Mouse (Mus musculus) midbrain, embryonic 15.5 days (tissue): Measurements from ENCODE around the gene Robo2. TPM values are rescaled to one million over a fixed set of nuclear protein-coding genes. Genes with fewer than 3 reads are reported as not detected.

Experiments
- ATAC-seq: fragments of 200-750 bp; cut with Nextera tagmentation; replicated peaks from 2 replicates; pipeline ENCODE4 v1.8.0; 2017; ENCODE audit warnings: moderate TSS enrichment
- H3K27ac ChIP-seq: fragments of 300-500 bp; sonication (generic); 2 replicates; pipeline ENCODE4 v1.5.1; 2015; ENCODE audit warnings: mild to moderate bottlenecking, inconsistent platforms
- H3K27me3 ChIP-seq: fragments of 300-500 bp; sonication (generic); replicated peaks from 2 replicates; pipeline ENCODE4 v1.6.1; 2015; ENCODE audit warnings: inconsistent platforms
- H3K36me3 ChIP-seq: fragments of 300-500 bp; sonication (generic); replicated peaks from 2 replicates; pipeline ENCODE4 v1.6.1; 2015; ENCODE audit warnings: inconsistent platforms
- H3K4me1 ChIP-seq: fragments of 300-500 bp; sonication (generic); 2 replicates; pipeline ENCODE4 v1.6.1; 2015; ENCODE audit warnings: inconsistent platforms
- H3K4me2 ChIP-seq: fragments of 300-500 bp; sonication (generic); 2 replicates; pipeline ENCODE4 v1.6.1; 2015; ENCODE audit warnings: inconsistent platforms, mild to moderate bottlenecking, moderate library complexity
- H3K4me3 ChIP-seq: fragments of 300-500 bp; sonication (generic); 2 replicates; pipeline ENCODE4 v1.5.1; 2015; ENCODE audit warnings: mild to moderate bottlenecking, inconsistent platforms
- H3K9ac ChIP-seq: fragments of 300-500 bp; sonication (generic); 2 replicates; pipeline ENCODE4 v1.6.1; 2015; ENCODE audit warnings: mild to moderate bottlenecking, inconsistent platforms
- H3K9me3 ChIP-seq: fragments of 300-500 bp; sonication (generic); 2 replicates; pipeline ENCODE4 v1.6.1; 2016; ENCODE audit warnings: inconsistent platforms
- WGBS: fragments of 180-500 bp; shearing (Covaris S2); methylation state at CpG from one replicate; pipeline ENCODE4 v1.1.7; 2015; ENCODE audit warnings: mixed read lengths; 5-methylcytosine and 5-hydroxymethylcytosine counted together
- polyA plus RNA-seq: library from polyadenylated mRNA; unstranded; fragments of >200 nt; fragmentation: Nextera tagmentation; extraction: Ambion mirVana; gene quantifications from 2 replicates; pipeline ENCODE4 v1.2.1, GENCODE M21; 2015

Robo2 gene
- polyA plus RNA-seq, 1 experiment from 2014 or later: 91.6 TPM

GRCm38 (mm10) chr16:73957675-73958523 lies 453.7 kb downstream of the Robo2 start:
- Histone ChIP-seq H3K36me3 (no peaks in the 10 kb centered on the region), H3K4me2 (no peak overlapping the region), H3K9ac (no peak overlapping the region), H3K4me3 (no peak overlapping the region), H3K27ac (no peak overlapping the region), H3K9me3 (no peaks in the 10 kb centered on the region), H3K4me1 (no peaks in the 10 kb centered on the region), H3K27me3 (no peaks in the 10 kb centered on the region)
- ATAC-seq: no peak
- WGBS: 43% methylated on average over 3 of the region's 3 CpGs

- H3K4me1 ChIP-seq: no peaks in the 10 kb centered on the region
- WGBS: 70% methylated on average over 6 of the region's 6 CpGs
- H3K9ac ChIP-seq: no peak overlapping the region
Measured at GRCm38 (mm10) chr16:73946171-73946570, 465.5 kb downstream of the Robo2 start.

GRCm38 (mm10) chr16:73940211-73940541 lies 471.4 kb downstream of the Robo2 start:
- no peak overlapping the region for H3K9ac ChIP-seq
- no peak for ATAC-seq
- no peaks in the 10 kb centered on the region for H3K27me3 ChIP-seq
- H3K27ac ChIP-seq: no peak overlapping the region
- no peaks in the 10 kb centered on the region for H3K9me3 ChIP-seq
- no peaks in the 10 kb centered on the region for H3K36me3 ChIP-seq
- H3K4me3 ChIP-seq: no peak overlapping the region
- H3K4me2 ChIP-seq: no peak overlapping the region
- WGBS: 78% methylated on average over 1 of the region's 1 CpGs
- no peaks in the 10 kb centered on the region for H3K4me1 ChIP-seq

More at GRCm38 (mm10) chr16:73946171-73946570, 465.5 kb downstream of the Robo2 start:
- no peak overlapping the region for H3K27ac ChIP-seq
- H3K9me3 ChIP-seq: no peaks in the 10 kb centered on the region
- H3K27me3 ChIP-seq: no peaks in the 10 kb centered on the region
- no peak overlapping the region for H3K4me3 ChIP-seq
- H3K36me3 ChIP-seq: no peaks in the 10 kb centered on the region
- H3K4me2 ChIP-seq: no peak overlapping the region
- no peak for ATAC-seq

- Histone ChIP-seq H3K9me3 (no peaks in the 10 kb centered on the region), H3K9ac (no peak overlapping the region), H3K36me3 (no peaks in the 10 kb centered on the region), H3K4me2 (no peak overlapping the region), H3K4me3 (no peak overlapping the region), H3K27ac (no peak overlapping the region), H3K4me1 (no peaks in the 10 kb centered on the region), H3K27me3 (no peaks in the 10 kb centered on the region)
- ATAC-seq: no peak
- WGBS: 72% methylated on average over 5 of the region's 5 CpGs
Measured at GRCm38 (mm10) chr16:73939423-73940210, 472.0 kb downstream of the Robo2 start.

- no peak overlapping the region for H3K27ac ChIP-seq
- no peak for ATAC-seq
- no peaks in the 10 kb centered on the region for H3K4me1 ChIP-seq
- no peak overlapping the region for H3K9ac ChIP-seq
- no peaks in the 10 kb centered on the region for H3K27me3 ChIP-seq
- H3K4me3 ChIP-seq: no peak overlapping the region
- H3K9me3 ChIP-seq: no peaks in the 10 kb centered on the region
- H3K36me3 ChIP-seq: no peaks in the 10 kb centered on the region
- no peak overlapping the region for H3K4me2 ChIP-seq
- 95% methylated on average over 4 of the region's 4 CpGs for WGBS
Measured at GRCm38 (mm10) chr16:73930323-73930722, 481.3 kb downstream of the Robo2 start.

DNA sequence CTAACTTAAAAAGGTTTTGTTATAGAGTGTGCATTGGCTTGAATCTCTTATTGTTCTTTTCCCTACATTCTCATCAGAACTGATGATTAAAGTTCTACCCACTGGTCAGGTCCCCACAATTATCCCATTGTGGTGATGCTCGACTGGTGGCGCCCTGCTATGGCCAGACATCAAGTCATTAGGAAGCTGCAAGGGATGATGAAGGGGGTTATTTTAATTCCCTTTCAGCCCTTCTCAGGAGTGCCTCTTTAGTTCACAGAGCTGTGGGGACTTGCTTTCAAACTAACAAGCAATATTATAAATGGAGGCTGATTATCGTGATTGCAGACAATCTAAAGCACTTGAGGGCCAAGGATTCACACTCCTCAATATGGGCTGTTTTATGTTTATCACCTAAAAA lies 484.1 kb downstream of the Robo2 start:
- H3K9ac ChIP-seq: no peak overlapping the region
- no peaks in the 10 kb centered on the region for H3K9me3 ChIP-seq
- H3K4me1 ChIP-seq: no peaks in the 10 kb centered on the region
- 36% methylated on average over 3 of the region's 3 CpGs for WGBS
- no peak overlapping the region for H3K4me2 ChIP-seq
- no peaks in the 10 kb centered on the region for H3K36me3 ChIP-seq
- ATAC-seq: no peak
- H3K4me3 ChIP-seq: no peak overlapping the region
- H3K27me3 ChIP-seq: no peaks in the 10 kb centered on the region
- H3K27ac ChIP-seq: no peak overlapping the region

GRCm38 (mm10) chr16:73915425-73915824 lies 496.2 kb downstream of the Robo2 start:
- 84% methylated on average over 4 of the region's 4 CpGs for WGBS
- Histone ChIP-seq H3K27ac (no peak overlapping the region), H3K4me3 (no peak overlapping the region), H3K9ac (no peak overlapping the region), H3K27me3 (no peaks in the 10 kb centered on the region), H3K36me3 (no peaks in the 10 kb centered on the region), H3K4me2 (no peak overlapping the region), H3K9me3 (no peaks in the 10 kb centered on the region), H3K4me1 (no peaks in the 10 kb centered on the region)
- no peak for ATAC-seq

DNA sequence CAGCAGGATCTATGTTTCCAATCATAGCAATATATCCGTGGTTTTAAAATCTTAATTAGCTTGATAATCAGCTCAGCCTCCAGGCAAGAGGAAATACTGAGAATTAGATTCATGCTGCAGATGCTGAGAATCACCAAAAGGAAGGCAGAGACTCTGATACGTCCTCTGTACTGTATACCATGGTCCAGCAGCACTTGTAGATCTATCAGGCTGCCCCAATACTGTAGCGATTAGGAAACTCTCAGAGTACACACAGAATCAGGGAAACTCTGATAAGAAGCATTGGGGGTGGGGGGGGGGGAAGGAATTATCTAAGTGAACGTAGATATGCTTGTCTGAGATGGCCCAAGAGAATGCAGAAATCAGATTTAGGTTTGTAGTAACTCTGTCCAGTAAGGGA lies 496.7 kb downstream of the Robo2 start:
- Histone ChIP-seq H3K27ac (no peak overlapping the region), H3K27me3 (no peaks in the 10 kb centered on the region), H3K4me2 (no peak overlapping the region), H3K9me3 (no peaks in the 10 kb centered on the region), H3K4me1 (no peaks in the 10 kb centered on the region), H3K36me3 (no peaks in the 10 kb centered on the region), H3K9ac (no peak overlapping the region), H3K4me3 (no peak overlapping the region)
- ATAC-seq: no peak
- WGBS: 66% methylated on average over 4 of the region's 4 CpGs

- 89% methylated on average over 11 of the region's 11 CpGs for whole genome bisulfite sequencing
- no peaks in the 10 kb centered on the region for H3K27me3 ChIP-seq
- ATAC-seq: no peak
Measured at GRCm38 (mm10) chr16:73908504-73908903, 503.1 kb downstream of the Robo2 start.

DNA sequence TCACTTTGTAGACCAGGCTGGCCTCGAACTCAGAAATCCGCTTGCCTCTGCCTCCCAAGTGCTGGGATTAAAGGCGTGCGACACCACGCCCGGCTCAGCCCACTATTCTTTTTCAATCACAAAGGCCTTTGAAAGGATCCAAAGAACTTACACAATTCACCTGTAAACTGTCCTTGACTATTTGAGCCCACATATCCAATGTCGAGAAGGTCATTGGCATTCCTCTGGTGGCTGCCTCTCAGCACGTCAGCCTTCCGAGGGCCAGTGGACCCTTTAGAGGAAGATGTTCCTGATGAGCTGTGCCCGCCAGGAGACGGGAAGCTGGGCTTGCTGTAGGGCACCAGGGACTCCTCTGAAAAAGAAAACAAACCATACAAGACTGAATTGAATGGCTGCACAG lies 514.8 kb downstream of the Robo2 start:
- Histone ChIP-seq H3K9ac (no peak overlapping the region), H3K27me3 (no peaks in the 10 kb centered on the region), H3K27ac (no peak overlapping the region), H3K9me3 (no peaks in the 10 kb centered on the region), H3K36me3 (no peaks in the 10 kb centered on the region), H3K4me3 (no peak overlapping the region), H3K4me2 (no peak overlapping the region), H3K4me1 (no peaks in the 10 kb centered on the region)
- no peak for ATAC-seq
- WGBS: 91% methylated on average over 11 of the region's 11 CpGs

More at GRCm38 (mm10) chr16:73908504-73908903, 503.1 kb downstream of the Robo2 start:
- Histone ChIP-seq H3K9me3 (no peaks in the 10 kb centered on the region), H3K4me1 (no peaks in the 10 kb centered on the region), H3K27ac (no peak overlapping the region), H3K4me2 (no peak overlapping the region), H3K9ac (no peak overlapping the region), H3K36me3 (no peaks in the 10 kb centered on the region), H3K4me3 (no peak overlapping the region)

- no peaks in the 10 kb centered on the region for H3K27me3 ChIP-seq
- WGBS: 45% methylated on average over 1 of the region's 1 CpGs
- H3K4me2 ChIP-seq: no peak overlapping the region
- H3K9ac ChIP-seq: no peak overlapping the region
- no peaks in the 10 kb centered on the region for H3K36me3 ChIP-seq
- no peak overlapping the region for H3K27ac ChIP-seq
- no peaks in the 10 kb centered on the region for H3K4me1 ChIP-seq
- no peak for ATAC-seq
- H3K4me3 ChIP-seq: no peak overlapping the region
- H3K9me3 ChIP-seq: no peaks in the 10 kb centered on the region
Measured at GRCm38 (mm10) chr16:73881911-73882310, 529.7 kb downstream of the Robo2 start.

DNA sequence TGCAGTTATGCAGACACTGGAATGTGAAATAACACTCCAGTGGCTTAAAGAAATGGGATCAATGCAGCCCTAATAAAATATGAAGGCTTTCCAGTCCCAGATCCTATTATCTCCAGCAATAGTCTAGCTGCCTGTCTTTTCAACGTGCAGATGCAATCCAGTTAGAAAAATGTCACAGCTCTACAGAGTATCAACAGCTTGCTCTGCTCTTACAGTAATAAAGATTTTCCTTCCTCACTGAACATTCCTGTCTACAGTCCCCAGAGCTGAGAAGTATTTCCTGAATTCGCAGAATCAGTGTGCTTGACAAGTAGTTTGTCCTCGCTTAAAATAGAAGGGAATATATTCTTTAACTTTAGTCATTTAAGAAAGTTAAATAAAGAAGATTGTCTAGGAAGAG lies 533.7 kb downstream of the Robo2 start:
- Histone ChIP-seq H3K4me1 (no peaks in the 10 kb centered on the region), H3K27me3 (no peaks in the 10 kb centered on the region), H3K4me2 (no peak overlapping the region), H3K9me3 (no peaks in the 10 kb centered on the region), H3K36me3 (no peaks in the 10 kb centered on the region), H3K27ac (no peak overlapping the region), H3K9ac (no peak overlapping the region), H3K4me3 (no peak overlapping the region)
- 70% methylated on average over 3 of the region's 3 CpGs for WGBS
- no peak for ATAC-seq

- no peaks in the 10 kb centered on the region for H3K27me3 ChIP-seq
- WGBS: 79% methylated on average over 2 of the region's 2 CpGs
- no peaks in the 10 kb centered on the region for H3K9me3 ChIP-seq
- ATAC-seq: no peak
- H3K9ac ChIP-seq: no peak overlapping the region
- H3K36me3 ChIP-seq: no peaks in the 10 kb centered on the region
- no peak overlapping the region for H3K4me2 ChIP-seq
- H3K4me1 ChIP-seq: no peaks in the 10 kb centered on the region
- no peak overlapping the region for H3K27ac ChIP-seq
- H3K4me3 ChIP-seq: no peak overlapping the region
Measured at GRCm38 (mm10) chr16:73874991-73875390, 536.6 kb downstream of the Robo2 start.
